Mouse (Mus musculus) heart, embryonic 10.5 days (tissue): ENCODE data around the gene Kmt2d. TPM values are rescaled to one million over a fixed set of nuclear protein-coding genes. Genes with fewer than 3 reads are reported as not detected.
A peak's percentile ranks its signal among the peaks of the same experiment; 100 is the strongest.

ENCODE experiments used
- DNase-seq: peaks from one replicate; pipeline ENCODE4 v3.0.0-alpha.2; 2017; ENCODE audit warnings: low spot score
- H3K27ac ChIP-seq: fragments of 300-500 bp; sonication (generic); 2 replicates; pipeline ENCODE4 v1.5.1; 2016; ENCODE audit warnings: mild to moderate bottlenecking
- H3K27me3 ChIP-seq: fragments of 300-500 bp; sonication (generic); 2 replicates; pipeline ENCODE4 v1.6.1; 2016; ENCODE audit warnings: mild to moderate bottlenecking; ENCODE audit not compliant: poor library complexity, insufficient read depth, severe bottlenecking
- H3K36me3 ChIP-seq: fragments of 300-500 bp; sonication (generic); 2 replicates; pipeline ENCODE4 v1.6.1; 2016; ENCODE audit warnings: mild to moderate bottlenecking, moderate library complexity
- H3K4me1 ChIP-seq: fragments of 300-500 bp; sonication (generic); 2 replicates; pipeline ENCODE4 v1.6.1; 2016; ENCODE audit warnings: mild to moderate bottlenecking
- H3K4me3 ChIP-seq: fragments of 300-500 bp; sonication (generic); 2 replicates; pipeline ENCODE4 v1.5.1; 2016; ENCODE audit warnings: mild to moderate bottlenecking, moderate library complexity
- H3K9me3 ChIP-seq: fragments of 300-500 bp; sonication (generic); 2 replicates; pipeline ENCODE4 v1.6.1; 2016; ENCODE audit warnings: mild to moderate bottlenecking, moderate library complexity
- WGBS: fragments of 180-500 bp; shearing (Covaris S2); methylation state at CpG from one replicate; pipeline ENCODE4 v1.1.7; 2016; 5-methylcytosine and 5-hydroxymethylcytosine counted together
- polyA plus RNA-seq: library from polyadenylated mRNA; unstranded; fragments of >200 nt; fragmentation: Nextera tagmentation; extraction: Ambion mirVana; gene quantifications from 2 replicates; pipeline ENCODE4 v1.2.1, GENCODE M21; 2016

Kmt2d gene
- polyA plus RNA-seq, 1 experiment from 2014 or later: 12.0 TPM

DNA sequence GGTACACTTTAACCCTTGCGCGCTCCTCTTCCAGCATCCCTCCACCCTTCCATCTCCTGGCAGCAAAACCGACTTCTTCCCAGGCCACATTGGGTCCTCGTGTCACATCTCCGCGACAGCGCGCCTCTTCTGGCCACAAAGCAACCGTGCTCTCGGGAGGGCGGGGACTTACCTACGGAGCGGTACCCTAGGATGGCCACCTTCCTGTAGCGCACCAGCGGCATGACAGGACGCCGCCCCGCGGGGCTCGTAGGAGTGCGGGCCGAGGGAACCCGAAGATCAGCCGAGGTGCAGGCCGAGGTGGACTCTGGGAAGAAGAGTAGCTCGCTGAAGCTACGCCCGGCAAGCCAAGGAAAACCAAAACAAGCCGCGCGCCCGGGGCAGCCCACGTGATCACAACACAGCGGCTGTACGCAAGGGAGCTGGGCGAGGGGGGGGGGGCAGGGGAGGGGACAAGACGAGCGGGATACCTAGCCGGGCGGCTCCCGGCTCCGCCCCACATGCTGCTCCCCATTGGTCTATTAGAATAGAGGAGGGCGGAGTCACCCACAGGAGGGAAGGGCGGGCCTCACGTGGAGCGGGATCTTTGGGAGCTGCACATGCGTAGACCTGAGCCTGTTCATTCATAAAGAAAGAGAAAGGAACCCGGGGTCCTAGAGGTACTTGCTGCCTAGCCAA lies 10.1 kb upstream of the Kmt2d start:
- 0 out of 2 replicates have a peak, but pooled peaks cover 4% of the 10 kb centered on the region for H3K36me3 ChIP-seq
- H3K9me3 ChIP-seq: no peaks in the 10 kb centered on the region
- H3K4me3 ChIP-seq: peak overlapping the region; percentile 85
- H3K27ac ChIP-seq: peak overlapping the region; percentile 89
- DNase-seq: peak; percentile 99
- under 1% methylated on average over 46 of the region's 48 CpGs for WGBS
- no peaks in the 10 kb centered on the region for H3K27me3 ChIP-seq
- peaks cover 15% of the 10 kb centered on the region for H3K4me1 ChIP-seq

DNA sequence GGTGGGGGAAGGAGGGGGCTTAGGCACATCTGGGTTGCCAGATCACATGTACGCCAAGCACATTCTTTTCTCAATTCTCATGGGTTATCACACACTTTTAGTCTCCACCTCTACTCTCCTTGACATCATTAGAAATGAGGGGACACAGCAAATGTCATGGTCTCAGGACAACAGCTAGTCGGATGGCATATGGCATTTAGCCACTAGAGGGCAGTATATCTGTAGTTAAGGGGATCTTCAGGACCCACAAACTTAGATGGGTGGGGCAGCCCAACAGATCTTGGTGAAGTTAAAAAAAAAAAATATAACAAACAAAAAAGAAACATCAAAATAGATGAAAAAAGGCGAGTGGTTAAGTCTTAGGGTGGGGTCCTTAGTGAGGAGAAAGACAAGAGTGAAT lies 6.3 kb upstream of the Kmt2d start:
- no peak for DNase-seq
- 9% methylated on average over 3 of the region's 3 CpGs for WGBS
- Histone ChIP-seq H3K36me3 (0 out of 2 replicates have a peak, but pooled peaks cover 4% of the 10 kb centered on the region), H3K9me3 (no peaks in the 10 kb centered on the region), H3K27ac (no peak overlapping the region), H3K27me3 (no peaks in the 10 kb centered on the region), H3K4me1 (peaks cover 20% of the 10 kb centered on the region), H3K4me3 (no peak overlapping the region)

DNA sequence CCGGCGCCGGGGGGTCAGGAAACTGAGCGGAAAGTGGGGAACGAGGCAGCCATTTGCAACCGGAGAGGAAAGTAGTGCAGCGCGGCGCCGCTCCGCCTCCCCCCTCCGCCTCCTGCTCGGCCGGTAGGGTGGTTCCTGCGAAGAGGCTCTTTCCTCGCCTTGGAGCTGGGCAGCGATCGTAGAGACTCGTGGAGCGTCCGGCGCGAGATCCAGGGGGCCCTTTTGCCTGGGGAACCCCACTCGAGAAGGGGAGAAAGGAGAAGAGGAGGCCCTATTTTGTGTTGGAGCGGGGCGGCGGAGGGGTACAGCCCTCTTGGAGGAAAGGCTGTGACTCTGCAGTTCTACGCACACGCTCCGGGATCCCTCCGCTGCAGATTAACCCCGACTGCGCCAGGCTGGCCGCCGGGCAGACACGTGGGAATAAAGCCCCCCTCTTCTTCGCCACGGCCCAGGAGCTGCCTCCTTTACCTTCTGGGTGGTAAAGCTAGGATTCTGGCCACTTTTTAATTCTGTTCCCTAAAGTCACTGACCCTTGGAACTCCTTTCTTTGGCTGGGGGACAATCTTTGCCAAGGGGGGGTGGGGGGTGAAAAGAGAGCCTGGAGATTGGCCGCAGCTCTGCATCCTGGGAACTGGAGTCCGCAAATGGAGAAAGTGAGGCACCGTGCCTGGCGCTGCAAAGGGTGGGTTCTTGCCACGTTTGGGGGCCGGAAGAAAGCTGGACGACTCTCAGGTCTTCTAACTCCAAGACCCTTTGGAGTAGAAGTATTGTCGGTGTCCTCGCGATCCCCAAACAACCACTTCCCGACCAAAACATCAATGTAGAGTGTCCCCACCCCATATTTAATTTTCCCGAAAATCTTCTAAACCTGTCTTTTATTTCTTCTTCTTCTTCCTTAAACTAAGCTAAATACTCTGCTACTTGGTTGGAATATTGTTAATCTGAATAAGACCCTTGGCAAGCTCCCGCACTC lies 1.2 kb upstream of the Kmt2d start:
- DNase-seq: peak; percentile 96
- Histone ChIP-seq H3K36me3 (peaks cover 2% of the 10 kb centered on the region), H3K9me3 (no peaks in the 10 kb centered on the region), H3K4me3 (peak overlapping the region; percentile 94), H3K27ac (peak overlapping the region; percentile 100), H3K4me1 (peaks cover 34% of the 10 kb centered on the region), H3K27me3 (no peaks in the 10 kb centered on the region)
- 1% methylated on average over 51 of the region's 51 CpGs for WGBS

DNA sequence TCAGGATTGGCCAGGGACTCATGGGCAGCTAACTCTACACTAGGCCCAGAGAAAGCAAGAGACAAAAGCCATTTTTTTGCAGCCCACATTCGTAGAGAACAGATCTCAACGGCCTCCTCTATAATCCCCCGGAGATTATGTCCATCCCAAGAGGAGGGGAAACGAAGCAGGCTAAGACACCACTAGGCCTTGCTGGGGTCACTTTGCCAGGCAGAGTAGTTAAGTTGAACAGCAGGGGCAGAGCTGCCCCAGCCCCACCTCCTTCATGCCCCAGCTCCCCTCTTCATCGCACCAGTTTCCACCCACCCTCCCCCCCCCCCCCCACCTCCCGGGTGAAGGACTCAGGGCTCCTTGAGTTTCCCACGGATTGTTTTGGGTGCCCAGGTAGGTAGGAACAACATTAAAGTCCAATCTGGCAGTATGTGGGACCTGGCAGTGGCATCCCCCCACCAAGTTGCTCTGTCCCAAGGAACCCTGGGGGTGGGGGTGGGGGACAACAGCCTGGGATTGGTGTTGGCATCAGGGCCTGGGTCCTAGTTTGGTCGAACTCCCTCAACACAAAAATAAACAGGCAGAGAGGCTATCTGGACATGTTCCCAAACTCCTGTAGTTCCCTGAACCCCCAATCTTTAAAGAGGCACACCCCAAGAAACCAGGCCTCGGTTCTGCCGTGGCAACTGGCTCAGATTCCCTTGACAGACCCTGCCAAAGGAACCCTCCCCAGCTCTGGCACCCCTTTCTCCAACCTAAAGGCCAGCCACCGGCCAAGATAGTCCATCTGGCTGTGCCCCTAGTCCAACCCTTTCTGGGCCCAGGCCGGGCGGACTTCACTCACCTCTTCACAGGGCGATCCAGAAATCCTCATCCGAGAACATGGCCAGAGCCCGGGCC lies 580 bp downstream of the Kmt2d start:
- no peaks in the 10 kb centered on the region for H3K9me3 ChIP-seq
- DNase-seq: no peak
- WGBS: under 1% methylated on average over 16 of the region's 16 CpGs

DNA sequence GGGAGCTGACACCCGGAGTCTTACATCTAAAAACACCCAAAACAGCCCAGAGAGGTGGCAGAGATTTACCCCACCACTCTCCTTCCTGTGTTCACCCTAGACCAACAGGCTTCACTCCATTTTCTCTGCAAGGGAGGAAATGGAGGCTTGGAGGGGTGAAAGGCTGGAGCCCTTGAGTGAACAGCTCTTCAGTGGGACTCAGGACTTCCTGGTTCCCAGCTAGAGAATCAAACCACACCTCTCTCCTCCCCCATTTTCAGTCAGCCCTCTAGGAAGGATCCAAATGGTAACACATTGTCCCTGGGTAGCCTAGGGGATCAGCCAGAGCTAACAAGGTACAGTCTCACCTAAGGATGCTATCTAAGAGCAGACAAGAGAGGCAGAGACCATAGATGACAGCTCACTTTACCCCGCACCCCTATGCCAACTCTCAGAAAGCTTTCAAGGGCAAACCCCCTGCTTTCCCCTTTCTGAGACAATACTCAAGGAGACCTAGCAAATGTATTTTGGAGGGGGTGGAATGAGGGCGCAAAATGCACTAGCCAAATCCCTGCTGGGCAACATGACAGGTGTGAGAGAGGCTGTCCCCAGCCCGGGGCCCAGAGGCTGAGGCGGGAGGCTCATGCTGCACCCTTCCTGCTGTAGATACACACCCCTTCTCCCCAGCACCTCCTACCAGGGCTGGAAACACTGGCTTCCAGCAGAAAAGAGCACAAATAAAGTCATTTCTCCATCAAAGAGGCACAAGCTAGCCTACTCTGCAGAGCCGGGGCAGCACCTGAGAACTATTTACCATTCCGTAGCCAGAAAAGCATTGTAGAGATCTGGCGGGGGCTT lies 1.4 kb downstream of the Kmt2d start:
- peak overlapping the region; percentile 94 for H3K4me3 ChIP-seq
- no peaks in the 10 kb centered on the region for H3K9me3 ChIP-seq
- peak overlapping the region; percentile 100 for H3K27ac ChIP-seq
- no peak for DNase-seq
- peaks cover 35% of the 10 kb centered on the region for H3K4me1 ChIP-seq
- no peaks in the 10 kb centered on the region for H3K27me3 ChIP-seq
- H3K36me3 ChIP-seq: peaks cover 26% of the 10 kb centered on the region
- WGBS: 9% methylated on average over 8 of the region's 8 CpGs

More for the DNA sequence above, 580 bp downstream of the Kmt2d start:
- Histone ChIP-seq H3K27ac (peak overlapping the region; percentile 100), H3K4me1 (peaks cover 35% of the 10 kb centered on the region), H3K36me3 (peaks cover 18% of the 10 kb centered on the region), H3K4me3 (peak overlapping the region; percentile 94), H3K27me3 (no peaks in the 10 kb centered on the region)

DNA sequence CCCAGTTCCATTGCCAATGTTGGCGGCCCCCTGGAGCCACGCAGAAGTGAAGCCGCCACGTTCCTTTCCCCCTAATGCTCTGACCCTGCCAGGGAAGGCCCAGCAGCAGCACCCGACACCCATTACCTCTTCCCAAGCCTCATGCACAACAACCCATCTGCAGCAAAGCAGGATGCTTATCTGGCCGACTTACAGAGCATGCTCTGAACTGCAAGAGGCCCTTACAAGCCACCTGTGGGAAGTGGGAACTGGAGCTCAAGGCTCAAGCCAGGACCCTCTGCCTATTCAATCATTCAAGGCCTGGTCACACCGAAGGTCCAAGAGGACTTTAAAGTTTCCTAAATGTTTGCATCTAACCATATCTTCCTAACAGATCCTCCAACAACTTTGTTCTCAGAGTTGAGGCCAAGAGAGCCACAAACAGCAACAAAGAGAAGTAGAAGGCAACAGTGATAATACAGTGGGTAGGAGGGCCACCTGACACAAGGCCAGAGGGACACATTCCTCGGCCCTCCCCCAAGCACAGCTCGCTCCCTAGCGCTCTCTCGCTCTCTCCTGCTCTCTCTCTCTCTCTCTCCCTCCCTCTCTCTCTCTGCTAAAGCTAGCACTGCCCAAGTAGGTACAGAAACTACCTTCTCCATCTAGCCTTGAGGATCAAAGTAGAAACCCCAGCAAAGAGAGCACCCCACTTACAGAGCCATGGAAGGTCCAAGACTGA lies 2.5 kb downstream of the Kmt2d start:
- H3K36me3 ChIP-seq: peaks cover 37% of the 10 kb centered on the region
- peak overlapping the region; percentile 65; the same call in 1 of the 2 replicates for H3K27ac ChIP-seq
- no peaks in the 10 kb centered on the region for H3K27me3 ChIP-seq
- H3K4me3 ChIP-seq: peak overlapping the region; percentile 94
- 25% methylated on average over 11 of the region's 11 CpGs for WGBS
- H3K9me3 ChIP-seq: no peaks in the 10 kb centered on the region
- DNase-seq: no peak
- peaks cover 35% of the 10 kb centered on the region for H3K4me1 ChIP-seq

DNA sequence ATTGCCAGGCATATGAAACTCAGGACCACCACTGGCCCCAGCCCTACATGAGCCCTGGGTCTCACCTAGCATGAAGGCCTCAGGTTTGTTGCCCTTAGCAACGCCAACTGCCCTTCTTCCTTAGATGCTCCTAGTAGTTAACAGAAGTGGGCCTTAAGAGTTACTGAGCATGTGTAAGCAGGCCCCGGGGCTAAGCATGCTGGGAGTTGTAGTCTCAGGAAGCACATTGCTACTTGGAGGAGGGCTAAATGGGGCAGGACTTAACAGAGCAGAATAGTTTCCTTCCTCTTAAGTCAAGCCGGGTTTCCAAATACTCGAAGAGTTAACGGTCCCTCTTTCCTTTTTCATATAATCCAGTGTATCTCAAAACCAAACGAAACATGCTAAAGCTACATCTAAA lies 3.7 kb downstream of the Kmt2d start:
- 55% methylated on average over 6 of the region's 6 CpGs for WGBS
- Histone ChIP-seq H3K4me1 (peaks cover 30% of the 10 kb centered on the region), H3K27me3 (no peaks in the 10 kb centered on the region), H3K27ac (no peak overlapping the region), H3K36me3 (peaks cover 49% of the 10 kb centered on the region), H3K9me3 (no peaks in the 10 kb centered on the region), H3K4me3 (0 out of 2 replicates have a peak overlapping the region, but pooled peaks have one; percentile 94)
- no peak for DNase-seq

DNA sequence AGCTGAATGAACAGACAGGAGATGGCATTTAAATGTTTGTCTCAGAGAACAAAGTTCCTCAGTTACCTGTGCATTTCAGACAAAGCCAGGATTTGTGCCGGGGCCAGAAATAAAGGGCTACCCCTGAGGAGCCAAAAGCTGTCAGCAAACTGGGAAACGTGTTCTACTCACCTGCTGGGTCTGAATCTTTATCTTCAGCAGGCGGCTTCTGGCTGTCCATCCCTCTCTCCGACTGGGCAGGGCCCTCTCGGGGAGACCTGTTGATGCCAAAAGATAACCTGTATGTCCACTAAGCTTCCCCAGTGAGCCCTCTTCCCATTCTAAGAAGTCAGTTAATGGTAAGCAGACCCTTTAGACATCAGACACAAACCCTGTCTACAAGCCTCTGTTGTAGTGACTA lies 4.5 kb downstream of the Kmt2d start:
- Histone ChIP-seq H3K4me3 (no peak overlapping the region), H3K9me3 (no peaks in the 10 kb centered on the region), H3K4me1 (peaks cover 30% of the 10 kb centered on the region), H3K36me3 (peaks cover 57% of the 10 kb centered on the region), H3K27ac (no peak overlapping the region), H3K27me3 (no peaks in the 10 kb centered on the region)
- 80% methylated on average over 5 of the region's 5 CpGs for WGBS
- DNase-seq: no peak

DNA sequence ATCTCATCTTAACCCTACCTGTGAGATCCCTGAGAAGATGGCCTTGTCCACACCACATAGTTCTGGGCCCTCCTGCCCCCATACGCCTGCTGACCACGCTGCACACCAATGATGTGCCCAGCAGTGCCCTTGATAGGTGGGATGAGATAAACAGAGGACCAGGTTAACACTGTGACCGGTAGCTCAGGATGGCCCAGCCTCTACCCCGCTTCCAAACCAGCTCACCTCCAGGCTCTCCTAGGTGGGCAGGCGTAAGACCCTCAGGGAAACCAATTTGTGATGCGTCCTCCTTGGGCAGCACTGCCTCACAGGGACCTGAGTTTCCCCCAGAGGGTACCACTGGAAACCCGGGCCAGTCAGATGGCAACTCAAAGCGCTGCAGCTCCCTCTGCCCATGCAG lies 5.2 kb downstream of the Kmt2d start:
- DNase-seq: no peak
- Histone ChIP-seq H3K36me3 (peaks cover 64% of the 10 kb centered on the region), H3K4me3 (no peak overlapping the region), H3K27ac (no peak overlapping the region), H3K27me3 (no peaks in the 10 kb centered on the region), H3K9me3 (no peaks in the 10 kb centered on the region), H3K4me1 (peaks cover 30% of the 10 kb centered on the region)
- 95% methylated on average over 8 of the region's 8 CpGs for WGBS

DNA sequence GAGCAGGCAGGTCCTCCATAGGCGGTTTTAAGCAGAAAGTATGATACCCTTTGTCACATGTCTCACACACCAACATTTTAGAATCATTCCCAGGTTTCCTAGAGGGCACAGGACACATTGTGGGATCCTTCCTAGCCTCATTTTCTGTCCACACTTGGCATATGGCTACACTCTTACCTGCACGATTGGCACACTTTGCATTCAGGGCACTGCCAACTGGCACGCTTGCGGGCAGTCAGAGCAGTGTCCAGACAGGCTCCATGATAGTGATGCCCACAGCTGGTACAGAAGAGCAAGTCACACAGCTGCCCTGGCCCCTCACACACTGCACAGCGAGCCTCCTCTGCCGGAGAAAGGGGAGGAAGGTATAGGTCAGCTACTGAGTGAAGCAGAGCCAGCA lies 6.1 kb downstream of the Kmt2d start:
- Histone ChIP-seq H3K4me3 (no peak overlapping the region), H3K27me3 (no peaks in the 10 kb centered on the region), H3K27ac (no peak overlapping the region), H3K36me3 (peaks cover 72% of the 10 kb centered on the region), H3K4me1 (peaks cover 29% of the 10 kb centered on the region), H3K9me3 (no peaks in the 10 kb centered on the region)
- 96% methylated on average over 6 of the region's 6 CpGs for WGBS
- no peak for DNase-seq

DNA sequence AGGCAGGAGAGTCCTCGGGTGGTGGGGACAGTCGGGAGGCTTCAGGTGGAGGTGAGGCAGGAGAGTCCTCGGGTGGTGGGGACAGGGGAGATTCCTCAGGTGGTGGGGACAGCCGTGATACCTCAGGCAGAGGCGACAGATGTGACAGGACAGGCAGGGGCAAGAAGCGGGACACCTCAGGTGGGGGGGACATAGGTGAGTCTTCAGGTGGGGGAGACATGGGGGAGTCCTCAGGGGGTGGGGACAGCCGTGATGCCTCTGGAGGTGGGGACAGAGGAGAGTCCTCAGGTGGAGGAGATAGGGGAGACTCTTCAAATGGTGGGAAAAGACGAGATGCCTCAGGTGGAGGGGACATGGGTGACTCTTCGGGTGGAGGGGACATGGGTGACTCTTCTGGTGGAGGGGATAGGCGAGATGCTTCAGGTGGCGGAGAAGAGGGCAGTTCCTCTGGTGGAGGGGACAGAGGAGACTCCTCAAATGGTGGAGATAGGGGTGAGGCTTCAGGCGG lies 7.5 kb downstream of the Kmt2d start:
- no peaks in the 10 kb centered on the region for H3K9me3 ChIP-seq
- peaks cover 14% of the 10 kb centered on the region for H3K4me1 ChIP-seq
- WGBS: 91% methylated on average over 12 of the region's 12 CpGs
- no peak for DNase-seq
- H3K4me3 ChIP-seq: no peak overlapping the region
- H3K27ac ChIP-seq: no peak overlapping the region
- H3K27me3 ChIP-seq: no peaks in the 10 kb centered on the region
- peaks cover 86% of the 10 kb centered on the region for H3K36me3 ChIP-seq
